20 mouse cellular contexts compared by ENCODE assay signal in genomic region chr2:149870496-149870895, GRCm38 (mm10). TPM values are rescaled to one million over a fixed set of nuclear protein-coding genes. Genes with fewer than 3 reads are reported as not detected.
DNase-seq lines count a peak whose midpoint lies in the region; ATAC-seq lines count a peak whose summit lies in the region.
"Had no signal": no experiment of that assay in that cellular context is flagged by ENCODE, and none has a peak within 500 bp of the region (broad histone marks: within the 10 kb centered on the region; RNA-seq: fewer than 3 reads in every experiment).

No protein-coding gene starts in this region.

- DNase-seq in midbrain, embryonic 14.5 days, result peak; percentile 23
- no peak for DNase-seq in thymus, postnatal 0 days (ENCODE audit: low spot score)
- DNase-seq: adrenal gland, postnatal 14 days; cerebellum, adult 18-20 months; cerebellum, adult 9-11 months; cerebellum, postnatal 36 days; gastrocnemius, postnatal 36 days; heart, adult 2 months; heart, postnatal 14 days had no signal

- H3K27ac ChIP-seq in hindbrain, embryonic 13.5 days, result 0 out of 2 replicates have a peak overlapping the region, but pooled peaks have one; percentile 2
- no peak overlapping the region for H3K27ac ChIP-seq in hindbrain, embryonic 12.5 days
- no peak overlapping the region for H3K27ac ChIP-seq in midbrain, embryonic 14.5 days (replicated peaks; ENCODE audit: low read depth, low read length)
- H3K27ac ChIP-seq in midbrain, embryonic 16.5 days (ENCODE audit: low read length), result no peak overlapping the region
- no peak overlapping the region for H3K27ac ChIP-seq in hindbrain, embryonic 16.5 days (ENCODE audit: low read depth, low read length)
- H3K27ac ChIP-seq: embryonic facial prominence, embryonic 13.5 days; forebrain, embryonic 13.5 days; heart, adult 2 months; heart, embryonic 15.5 days had no signal

- no peak overlapping the region for H3K9ac ChIP-seq in hindbrain, embryonic 13.5 days
- H3K9ac ChIP-seq in hindbrain, embryonic 12.5 days, result no peak overlapping the region
- H3K9ac ChIP-seq in midbrain, embryonic 14.5 days (replicated peaks; ENCODE audit: low read length), result no peak overlapping the region
- no peak overlapping the region for H3K9ac ChIP-seq in midbrain, embryonic 16.5 days (ENCODE audit: low read depth, low read length)
- H3K9ac ChIP-seq in hindbrain, embryonic 16.5 days (ENCODE audit: low read depth, low read length), result no peak overlapping the region
- H3K9ac ChIP-seq: embryonic facial prominence, embryonic 13.5 days; forebrain, embryonic 13.5 days; heart, embryonic 15.5 days had no signal

- no peaks in the 10 kb centered on the region for H3K36me3 ChIP-seq in hindbrain, embryonic 13.5 days
- H3K36me3 ChIP-seq in hindbrain, embryonic 12.5 days, result no peaks in the 10 kb centered on the region
- H3K36me3 ChIP-seq in midbrain, embryonic 14.5 days (ENCODE audit: control insufficient read depth, insufficient read depth, low read length), result no peaks in the 10 kb centered on the region
- no peaks in the 10 kb centered on the region for H3K36me3 ChIP-seq in midbrain, embryonic 16.5 days (ENCODE audit: control insufficient read depth, insufficient read depth, low read length)
- H3K36me3 ChIP-seq in hindbrain, embryonic 16.5 days (ENCODE audit: control insufficient read depth, insufficient read depth, low read length), result no peaks in the 10 kb centered on the region
- H3K36me3 ChIP-seq: embryonic facial prominence, embryonic 13.5 days; heart, embryonic 15.5 days had no signal

- H3K4me1 ChIP-seq in hindbrain, embryonic 13.5 days (replicated peaks), result peaks cover 4% of the 10 kb centered on the region; the same call in 1 of the 2 replicates
- H3K4me1 ChIP-seq in hindbrain, embryonic 12.5 days, result no peaks in the 10 kb centered on the region
- no peaks in the 10 kb centered on the region for H3K4me1 ChIP-seq in midbrain, embryonic 14.5 days (ENCODE audit: control insufficient read depth, insufficient read depth, low read length)
- no peaks in the 10 kb centered on the region for H3K4me1 ChIP-seq in midbrain, embryonic 16.5 days (ENCODE audit: control insufficient read depth, insufficient read depth, low read length)
- no peaks in the 10 kb centered on the region for H3K4me1 ChIP-seq in hindbrain, embryonic 16.5 days (ENCODE audit: control insufficient read depth, insufficient read depth, low read depth, low read length)
- H3K4me1 ChIP-seq: embryonic facial prominence, embryonic 13.5 days; forebrain, embryonic 13.5 days; heart, embryonic 15.5 days had no signal

- no peaks in the 10 kb centered on the region for H3K9me3 ChIP-seq in hindbrain, embryonic 13.5 days
- H3K9me3 ChIP-seq in hindbrain, embryonic 12.5 days (replicated peaks), result no peaks in the 10 kb centered on the region
- no peaks in the 10 kb centered on the region for H3K9me3 ChIP-seq in midbrain, embryonic 14.5 days (ENCODE audit: control insufficient read depth, low read length)
- H3K9me3 ChIP-seq in midbrain, embryonic 16.5 days (replicated peaks; ENCODE audit: control insufficient read depth, low read length, poor library complexity, severe bottlenecking), result no peaks in the 10 kb centered on the region
- H3K9me3 ChIP-seq in hindbrain, embryonic 16.5 days (ENCODE audit: control insufficient read depth, low read length), result no peaks in the 10 kb centered on the region
- H3K9me3 ChIP-seq: embryonic facial prominence, embryonic 13.5 days; forebrain, embryonic 13.5 days; heart, embryonic 15.5 days had no signal

- H3K4me3 ChIP-seq in hindbrain, embryonic 13.5 days, result no peak overlapping the region
- H3K4me3 ChIP-seq in hindbrain, embryonic 12.5 days, result no peak overlapping the region
- no peak overlapping the region for H3K4me3 ChIP-seq in midbrain, embryonic 14.5 days (replicated peaks; ENCODE audit: low read depth, low read length)
- H3K4me3 ChIP-seq in midbrain, embryonic 16.5 days (ENCODE audit: low read depth, low read length), result no peak overlapping the region
- H3K4me3 ChIP-seq in hindbrain, embryonic 16.5 days (ENCODE audit: low read length), result no peak overlapping the region
- H3K4me3 ChIP-seq: embryonic facial prominence, embryonic 13.5 days; forebrain, embryonic 13.5 days; heart, adult 2 months; heart, embryonic 15.5 days had no signal

- no peak overlapping the region for H3K4me2 ChIP-seq in hindbrain, embryonic 13.5 days
- no peak overlapping the region for H3K4me2 ChIP-seq in hindbrain, embryonic 12.5 days (replicated peaks)
- no peak overlapping the region for H3K4me2 ChIP-seq in midbrain, embryonic 14.5 days (ENCODE audit: low read length)
- H3K4me2 ChIP-seq in midbrain, embryonic 16.5 days (ENCODE audit: low read length), result no peak overlapping the region
- H3K4me2 ChIP-seq in hindbrain, embryonic 16.5 days (ENCODE audit: low read length), result no peak overlapping the region
- H3K4me2 ChIP-seq: embryonic facial prominence, embryonic 13.5 days; forebrain, embryonic 13.5 days; heart, embryonic 11.5 days; heart, embryonic 15.5 days had no signal

- 77% methylated on average over 2 of the region's 2 CpGs for WGBS in hindbrain, embryonic 13.5 days
- 66% methylated on average over 2 of the region's 2 CpGs for WGBS in hindbrain, embryonic 12.5 days
- 73% methylated on average over 2 of the region's 2 CpGs for WGBS in midbrain, embryonic 14.5 days
- WGBS in midbrain, embryonic 16.5 days, result 78% methylated on average over 2 of the region's 2 CpGs
- WGBS in hindbrain, embryonic 16.5 days, result 53% methylated on average over 2 of the region's 2 CpGs

- peak; percentile 32; the same call in 1 of the 2 replicates for ATAC-seq in hindbrain, embryonic 13.5 days (ENCODE audit: low FRiP score)
- no peak for ATAC-seq in hindbrain, embryonic 12.5 days (ENCODE audit: low FRiP score)
- no peak for ATAC-seq in midbrain, embryonic 14.5 days (ENCODE audit: low FRiP score, low TSS enrichment)
- no peak for ATAC-seq in midbrain, embryonic 16.5 days
- peak; percentile 87 for ATAC-seq in hindbrain, embryonic 16.5 days
- ATAC-seq: activated CD4-positive, CD25-positive, alpha-beta regulatory T cell, adult 4 months; forebrain, embryonic 13.5 days; Patski had no signal

- no peaks in the 10 kb centered on the region for H3K27me3 ChIP-seq in hindbrain, embryonic 13.5 days
- no peaks in the 10 kb centered on the region for H3K27me3 ChIP-seq in hindbrain, embryonic 12.5 days
- no peaks in the 10 kb centered on the region for H3K27me3 ChIP-seq in midbrain, embryonic 14.5 days (ENCODE audit: control insufficient read depth, insufficient read depth, low read length)
- H3K27me3 ChIP-seq in midbrain, embryonic 16.5 days (ENCODE audit: control insufficient read depth, insufficient read depth, low read depth, low read length), result no peaks in the 10 kb centered on the region
- no peaks in the 10 kb centered on the region for H3K27me3 ChIP-seq in hindbrain, embryonic 16.5 days (replicated peaks; ENCODE audit: control insufficient read depth, insufficient read depth, low read length)
- H3K27me3 ChIP-seq: embryonic facial prominence, embryonic 13.5 days; forebrain, embryonic 13.5 days; heart, embryonic 15.5 days; Patski had no signal

RNA-seq across cellular contexts. Expression of gene C530025M09Rik, which starts 39.5 kb away (rescaled TPM):
- polyA plus RNA-seq in hindbrain, embryonic 13.5 days (2015; fragmentation: Nextera tagmentation; extraction: Ambion mirVana), result 1.1 and 1.4 TPM in 2 replicates
- polyA plus RNA-seq in hindbrain, embryonic 12.5 days (2016; fragmentation: Nextera tagmentation; extraction: Ambion mirVana), result 0.45 and 2.6 TPM in 2 replicates
- 0.57 and 1.0 TPM in 2 replicates for polyA plus RNA-seq in midbrain, embryonic 14.5 days (2014; fragmentation: Nextera tagmentation; extraction: Ambion mirVana)
- polyA plus RNA-seq in midbrain, embryonic 16.5 days (2015; fragmentation: Nextera tagmentation; extraction: Ambion mirVana), result 0.72 and 0.94 TPM in 2 replicates
- 2.4 and 2.6 TPM in 2 replicates for polyA plus RNA-seq in hindbrain, embryonic 16.5 days (2015; fragmentation: Nextera tagmentation; extraction: Ambion mirVana)
- not detected in 2 replicates for polyA plus RNA-seq in thymus, postnatal 0 days (2015; fragmentation: Nextera tagmentation; extraction: Ambion mirVana)
- polyA plus RNA-seq: activated CD4-positive, CD25-positive, alpha-beta regulatory T cell, adult 4 months; embryonic facial prominence, embryonic 13.5 days; heart, adult 2 months; heart, embryonic 11.5 days; heart, embryonic 15.5 days; intestine, embryonic 14.5 days; Patski had no signal

RNA-seq across cellular contexts. Expression of gene Syndig1, which starts 41.5 kb away (rescaled TPM):
- 26.2 and 29.4 TPM in 2 replicates for polyA plus RNA-seq in hindbrain, embryonic 13.5 days (2015; fragmentation: Nextera tagmentation; extraction: Ambion mirVana)
- 13.4 and 16.0 TPM in 2 replicates for polyA plus RNA-seq in hindbrain, embryonic 12.5 days (2016; fragmentation: Nextera tagmentation; extraction: Ambion mirVana)
- polyA plus RNA-seq in midbrain, embryonic 14.5 days (2014; fragmentation: Nextera tagmentation; extraction: Ambion mirVana), result 19.5 and 22.4 TPM in 2 replicates
- polyA plus RNA-seq in midbrain, embryonic 16.5 days (2015; fragmentation: Nextera tagmentation; extraction: Ambion mirVana), result 22.1 and 27.6 TPM in 2 replicates
- polyA plus RNA-seq in hindbrain, embryonic 16.5 days (2015; fragmentation: Nextera tagmentation; extraction: Ambion mirVana), result 45.6 and 47.7 TPM in 2 replicates
- 0.15 and 0.23 TPM in 2 replicates for polyA plus RNA-seq in thymus, postnatal 0 days (2015; fragmentation: Nextera tagmentation; extraction: Ambion mirVana)

Comparison
In these comparisons a context has a peak if more than half of its experiments do, and no peak if none do; other contexts are left out.
1. ATAC-seq: peak in hindbrain, embryonic 13.5 days (single experiment) and hindbrain, embryonic 16.5 days (single experiment); none in hindbrain, embryonic 12.5 days (single experiment), midbrain, embryonic 14.5 days (single experiment) and midbrain, embryonic 16.5 days (single experiment).
2. RNA of gene Syndig1, which starts 41.5 kb away (polyA plus RNA-seq): 45.6 to 47.7 TPM in hindbrain, embryonic 16.5 days, 22.1 to 27.6 TPM in midbrain, embryonic 16.5 days, 26.2 to 29.4 TPM in hindbrain, embryonic 13.5 days, 19.5 to 22.4 TPM in midbrain, embryonic 14.5 days and 13.4 to 16.0 TPM in hindbrain, embryonic 12.5 days; 0.15 to 0.23 TPM in thymus, postnatal 0 days; every median in the first group is over 10 times any median in the second.